Mouse (Mus musculus) limb, embryonic 15.5 days (tissue): ENCODE data around the gene Rnf151. TPM values are rescaled to one million over a fixed set of nuclear protein-coding genes. Genes with fewer than 3 reads are reported as not detected.

Experiments used
- ATAC-seq: fragments of 200-750 bp; cut with Nextera tagmentation; 2 replicates; pipeline ENCODE4 v1.8.0; 2017; ENCODE audit warnings: low read depth, moderate TSS enrichment; ENCODE audit not compliant: insufficient number of reproducible peaks, low FRiP score, low TSS enrichment
- H3K27ac ChIP-seq: fragments of 300-500 bp; sonication (generic); 2 replicates; pipeline ENCODE4 v1.5.1; 2015; ENCODE audit warnings: moderate library complexity, mild to moderate bottlenecking, inconsistent platforms
- H3K27me3 ChIP-seq: fragments of 300-500 bp; sonication (generic); 2 replicates; pipeline ENCODE4 v1.6.1; 2015; ENCODE audit warnings: inconsistent platforms
- H3K36me3 ChIP-seq: fragments of 300-500 bp; sonication (generic); 2 replicates; pipeline ENCODE4 v1.6.1; 2015; ENCODE audit warnings: inconsistent platforms
- H3K4me1 ChIP-seq: fragments of 300-500 bp; sonication (generic); 2 replicates; pipeline ENCODE4 v1.6.1; 2015; ENCODE audit warnings: inconsistent platforms
- H3K4me2 ChIP-seq: fragments of 300-500 bp; sonication (generic); 2 replicates; pipeline ENCODE4 v1.6.1; 2015; ENCODE audit warnings: mild to moderate bottlenecking, inconsistent platforms
- H3K4me3 ChIP-seq: fragments of 300-500 bp; sonication (generic); 2 replicates; pipeline ENCODE4 v1.5.1; 2015; ENCODE audit warnings: mild to moderate bottlenecking, inconsistent platforms
- H3K9ac ChIP-seq: fragments of 300-500 bp; sonication (generic); 2 replicates; pipeline ENCODE4 v1.6.1; 2015; ENCODE audit warnings: inconsistent platforms
- H3K9me3 ChIP-seq: fragments of 300-500 bp; sonication (generic); 2 replicates; pipeline ENCODE4 v1.6.1; 2016; ENCODE audit warnings: inconsistent platforms
- WGBS: fragments of 180-500 bp; shearing (Covaris S2); methylation state at CpG from one replicate; pipeline ENCODE4 v1.1.7; 2015; 5-methylcytosine and 5-hydroxymethylcytosine counted together
- polyA plus RNA-seq: library from polyadenylated mRNA; unstranded; fragments of >200 nt; fragmentation: Nextera tagmentation; extraction: Ambion mirVana; gene quantifications from 2 replicates; pipeline ENCODE4 v1.2.1, GENCODE M21; 2015

Rnf151 gene
- 0.29 TPM in 1 of 2 replicates, not detected in the other for polyA plus RNA-seq

DNA sequence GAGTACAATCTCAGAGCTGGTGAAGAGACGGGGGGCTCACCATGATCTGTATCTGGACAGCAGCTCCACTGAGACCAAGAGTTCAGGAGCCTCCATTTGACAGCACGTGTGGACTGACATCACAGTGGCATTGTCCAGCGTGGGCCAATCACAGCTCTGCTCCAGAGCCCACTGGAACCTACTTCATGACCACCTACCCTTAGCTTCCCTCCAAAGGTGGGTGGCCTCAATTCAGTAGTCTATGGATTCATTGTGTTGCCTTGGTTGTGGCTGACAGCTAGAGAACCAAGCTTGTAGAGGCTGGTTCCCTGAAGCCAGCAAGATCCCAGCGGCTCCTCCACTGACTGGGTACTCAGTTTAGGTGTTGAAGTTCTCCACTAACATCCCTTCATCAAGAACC is at the start of gene Rnf151, which contains the start of gene Rps2:
TSS of gene Rnf151 (minus strand) at position 121 of the 400 bp plus-strand sequence.
TSS of gene Rps2 (plus strand) at position 174 of the 400 bp plus-strand sequence.
- H3K4me1 ChIP-seq = peaks cover 21% of the 10 kb centered on the region
- peak within 1 kb of the TSS; percentile 51 for H3K4me2 ChIP-seq
- peak within 1 kb of the TSS; percentile 75 for H3K4me3 ChIP-seq
- H3K9ac ChIP-seq = no peak within 1 kb of the TSS
- no peaks in the 10 kb centered on the region for H3K9me3 ChIP-seq
- no peaks in the 10 kb centered on the region for H3K27me3 ChIP-seq
- 85% methylated on average over 4 of the region's 4 CpGs for WGBS
- H3K36me3 ChIP-seq = peaks cover 42% of the 10 kb centered on the region
- ATAC-seq = no peak
- no peak within 1 kb of the TSS for H3K27ac ChIP-seq

DNA sequence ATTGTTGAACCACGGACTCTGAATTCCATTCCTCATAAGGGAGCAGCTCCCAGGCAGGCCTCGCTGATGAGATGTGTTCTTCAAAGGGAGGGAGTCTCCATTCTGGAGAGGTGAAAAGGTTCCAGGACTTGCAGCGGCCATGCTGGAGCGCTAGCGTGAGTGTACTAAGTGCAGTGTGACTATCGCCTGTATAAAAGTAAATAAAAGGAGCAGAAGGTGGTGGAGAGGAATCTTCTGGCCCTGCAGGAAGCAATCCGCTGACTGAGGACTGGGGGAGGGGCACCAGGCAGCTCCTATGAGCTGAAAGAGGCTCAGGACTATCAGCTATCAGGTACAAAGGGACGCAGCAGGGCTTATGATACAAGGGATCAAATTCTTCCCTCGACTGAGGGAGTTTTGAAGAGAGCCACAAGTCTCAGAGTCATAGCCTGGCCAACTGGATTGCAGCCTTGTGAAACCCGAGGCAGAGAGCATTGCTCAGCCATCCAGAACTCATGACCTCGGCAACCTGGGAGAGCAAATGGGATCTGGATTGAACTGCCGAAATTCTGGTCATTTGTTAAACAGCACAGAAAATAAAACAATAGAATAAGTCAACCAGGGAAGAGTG is 48.5 kb upstream of the Rnf151 start:
- Histone ChIP-seq H3K36me3 (no peaks in the 10 kb centered on the region), H3K4me2 (no peak overlapping the region), H3K9ac (no peak overlapping the region), H3K4me3 (no peak overlapping the region), H3K27ac (no peak overlapping the region), H3K27me3 (no peaks in the 10 kb centered on the region), H3K9me3 (no peaks in the 10 kb centered on the region), H3K4me1 (peaks cover 20% of the 10 kb centered on the region; the same call in 1 of the 2 replicates)
- WGBS = 32% methylated on average over 12 of the region's 12 CpGs
- no peak for ATAC-seq

GRCm38 (mm10) chr17:24765016-24765905 is 47.4 kb upstream of the Rnf151 start:
- H3K9me3 ChIP-seq = no peaks in the 10 kb centered on the region
- no peak for ATAC-seq
- H3K27ac ChIP-seq = no peak overlapping the region
- 39% methylated on average over 21 of the region's 22 CpGs for WGBS
- no peak overlapping the region for H3K4me2 ChIP-seq
- no peaks in the 10 kb centered on the region for H3K36me3 ChIP-seq
- no peak overlapping the region for H3K4me3 ChIP-seq
- no peaks in the 10 kb centered on the region for H3K27me3 ChIP-seq
- peaks cover 26% of the 10 kb centered on the region; the same call in 1 of the 2 replicates for H3K4me1 ChIP-seq
- no peak overlapping the region for H3K9ac ChIP-seq

DNA sequence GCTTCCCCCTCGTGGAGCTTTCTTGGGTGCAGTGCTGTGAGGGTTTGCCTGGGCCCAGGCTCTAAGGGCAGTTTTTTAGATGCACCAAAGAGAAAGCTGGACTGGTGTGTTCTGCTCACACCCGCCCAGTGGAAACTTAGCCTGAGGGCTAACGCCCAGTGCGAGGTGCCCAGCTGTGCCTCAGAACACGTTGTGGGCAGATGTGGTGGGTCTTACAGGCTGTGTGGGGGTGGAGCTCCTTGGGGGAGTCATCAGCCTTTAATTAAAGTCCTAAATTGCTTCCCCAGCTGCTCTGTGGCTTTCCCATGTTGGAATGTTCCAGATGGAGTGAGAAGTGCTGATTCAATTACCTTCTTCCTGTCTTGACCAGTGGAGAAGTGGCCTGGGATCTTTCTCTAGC is 43.3 kb upstream of the Rnf151 start:
- peak; percentile 46; the same call in 1 of the 2 replicates for ATAC-seq
- Histone ChIP-seq H3K9ac (no peak overlapping the region), H3K4me3 (no peak overlapping the region), H3K4me1 (peaks cover 28% of the 10 kb centered on the region), H3K27me3 (no peaks in the 10 kb centered on the region), H3K27ac (peak overlapping the region; percentile 1; the same call in 1 of the 2 replicates), H3K4me2 (no peak overlapping the region), H3K9me3 (no peaks in the 10 kb centered on the region), H3K36me3 (no peaks in the 10 kb centered on the region)
- WGBS = 17% methylated on average over 5 of the region's 5 CpGs

GRCm38 (mm10) chr17:24757394-24757793 is 39.5 kb upstream of the Rnf151 start:
- WGBS = 93% methylated on average over 1 of the region's 1 CpGs
- Histone ChIP-seq H3K27ac (no peak overlapping the region), H3K4me1 (peaks cover 39% of the 10 kb centered on the region), H3K4me3 (no peak overlapping the region), H3K36me3 (no peaks in the 10 kb centered on the region), H3K9me3 (no peaks in the 10 kb centered on the region), H3K4me2 (no peak overlapping the region), H3K9ac (no peak overlapping the region), H3K27me3 (peaks cover 34% of the 10 kb centered on the region)
- no peak for ATAC-seq

DNA sequence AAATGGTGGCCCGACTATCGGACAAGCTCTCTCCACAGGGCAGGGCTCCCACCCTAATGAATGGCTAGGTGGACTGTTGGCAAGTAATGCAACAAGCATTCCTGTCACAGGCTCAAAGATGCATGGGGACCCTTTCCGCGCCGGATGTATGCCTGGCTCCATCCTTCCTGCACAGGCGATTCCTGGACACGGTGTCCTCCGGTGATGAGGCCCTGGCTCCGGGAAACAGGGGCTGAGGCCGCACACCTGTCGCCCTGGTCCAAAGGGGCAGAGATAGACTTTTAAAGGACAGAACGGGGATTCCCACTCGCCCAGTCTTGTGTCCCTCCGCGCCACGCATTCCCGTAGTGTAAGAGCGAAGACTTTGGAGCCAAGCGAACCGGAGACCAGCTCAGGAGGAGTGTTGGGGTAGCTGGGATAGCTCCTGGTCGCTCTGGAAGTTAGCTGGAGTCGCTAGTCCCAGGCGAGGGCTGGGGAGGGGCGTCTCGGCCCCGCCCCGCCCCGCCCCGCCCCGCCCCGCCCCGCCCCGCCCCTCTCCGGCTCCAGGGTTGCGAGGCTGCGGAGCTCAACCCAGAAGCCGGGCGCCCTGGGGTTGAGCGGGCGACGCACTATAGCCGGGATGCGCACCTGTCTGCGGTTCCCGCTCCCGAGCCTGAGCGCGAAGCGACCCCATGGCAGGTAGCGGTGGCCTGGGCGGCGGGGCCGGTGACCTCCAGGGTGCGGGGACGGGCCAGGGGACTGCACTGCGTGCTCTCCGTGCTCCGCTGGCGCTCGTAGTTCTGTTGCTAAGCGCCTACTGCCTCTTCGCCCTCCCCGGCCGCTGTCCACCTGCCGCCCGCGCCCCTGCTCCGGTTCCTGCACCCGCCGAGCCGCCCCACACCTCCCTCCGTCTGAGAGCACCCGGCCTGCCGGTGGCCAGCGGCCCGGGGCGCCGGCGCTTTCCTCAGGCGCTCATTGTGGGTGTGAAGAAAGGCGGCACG is 34.8 kb upstream of the Rnf151 start, which contains the start of gene Hs3st6:
TSS of gene Hs3st6 (plus strand) at position 574 of the 980 bp plus-strand sequence.
- WGBS = 1% methylated on average over 80 of the region's 82 CpGs
- Histone ChIP-seq H3K4me3 (peak within 1 kb of the TSS; percentile 50), H3K4me2 (peak within 1 kb of the TSS; percentile 97), H3K4me1 (peaks cover 27% of the 10 kb centered on the region), H3K27ac (no peak within 1 kb of the TSS), H3K9ac (peak within 1 kb of the TSS; percentile 14; the same call in 1 of the 2 replicates), H3K27me3 (peaks cover 60% of the 10 kb centered on the region), H3K36me3 (no peaks in the 10 kb centered on the region), H3K9me3 (no peaks in the 10 kb centered on the region)
- peak; percentile 57 for ATAC-seq

GRCm38 (mm10) chr17:24751528-24751927 is 33.7 kb upstream of the Rnf151 start:
- H3K4me1 ChIP-seq = peaks cover 37% of the 10 kb centered on the region
- H3K36me3 ChIP-seq = no peaks in the 10 kb centered on the region
- no peak overlapping the region for H3K27ac ChIP-seq
- no peak overlapping the region for H3K9ac ChIP-seq
- no peak for ATAC-seq
- 18% methylated on average over 4 of the region's 4 CpGs for WGBS
- peaks cover 60% of the 10 kb centered on the region for H3K27me3 ChIP-seq
- H3K4me2 ChIP-seq = no peak overlapping the region
- no peak overlapping the region for H3K4me3 ChIP-seq
- no peaks in the 10 kb centered on the region for H3K9me3 ChIP-seq

GRCm38 (mm10) chr17:24746986-24747385 is 29.1 kb upstream of the Rnf151 start:
- H3K4me1 ChIP-seq = peaks cover 10% of the 10 kb centered on the region
- H3K9ac ChIP-seq = no peak overlapping the region
- H3K4me3 ChIP-seq = no peak overlapping the region
- H3K27ac ChIP-seq = no peak overlapping the region
- H3K9me3 ChIP-seq = no peaks in the 10 kb centered on the region
- no peak overlapping the region for H3K4me2 ChIP-seq
- WGBS = 43% methylated on average over 4 of the region's 4 CpGs
- peaks cover 22% of the 10 kb centered on the region for H3K27me3 ChIP-seq
- no peak for ATAC-seq
- peaks cover 10% of the 10 kb centered on the region; the same call in 1 of the 2 replicates for H3K36me3 ChIP-seq

- Histone ChIP-seq H3K4me2 (no peak overlapping the region), H3K9ac (no peak overlapping the region), H3K4me3 (no peak overlapping the region), H3K36me3 (peaks cover 18% of the 10 kb centered on the region; the same call in 1 of the 2 replicates), H3K27ac (no peak overlapping the region), H3K9me3 (no peaks in the 10 kb centered on the region), H3K27me3 (peaks cover 11% of the 10 kb centered on the region), H3K4me1 (peaks cover 10% of the 10 kb centered on the region)
- peak; percentile 31 for ATAC-seq
- WGBS = 19% methylated on average over 7 of the region's 7 CpGs
Measured at GRCm38 (mm10) chr17:24745526-24746497, 27.9 kb upstream of the Rnf151 start.

DNA sequence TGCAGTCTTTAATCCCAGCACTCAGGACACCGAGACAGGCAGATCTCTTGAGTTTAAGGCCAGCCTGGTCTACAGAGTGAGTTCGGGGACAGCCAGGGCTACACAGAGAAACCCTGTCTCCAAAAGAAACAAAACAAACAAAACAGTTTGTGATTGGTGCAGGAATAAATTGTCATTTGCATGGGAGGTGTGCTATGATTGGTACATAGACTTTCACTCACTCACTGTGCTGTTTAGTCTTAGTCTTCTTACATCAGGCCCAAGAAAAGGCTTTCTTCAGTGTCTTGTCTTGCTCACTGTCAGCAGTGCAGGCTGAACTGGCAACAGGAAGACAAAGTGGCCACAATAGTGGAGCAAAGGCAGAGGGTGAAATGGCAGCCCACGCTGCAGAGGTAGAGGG is 26.5 kb upstream of the Rnf151 start:
- no peaks in the 10 kb centered on the region for H3K27me3 ChIP-seq
- H3K4me3 ChIP-seq = no peak overlapping the region
- H3K9me3 ChIP-seq = no peaks in the 10 kb centered on the region
- no peak overlapping the region for H3K4me2 ChIP-seq
- peaks cover 10% of the 10 kb centered on the region for H3K4me1 ChIP-seq
- 72% methylated on average over 3 of the region's 3 CpGs for WGBS
- ATAC-seq = no peak
- H3K27ac ChIP-seq = no peak overlapping the region
- peaks cover 29% of the 10 kb centered on the region for H3K36me3 ChIP-seq
- H3K9ac ChIP-seq = no peak overlapping the region
